Mouse (Mus musculus) C2C12 (cell line): ENCODE results near the gene Aimp1.

Experiments
- CTCF ChIP-seq: IDR thresholded peaks from one replicate; pipeline ENCODE4 v1.5.1; 2011; ENCODE audit not compliant: control insufficient read depth, insufficient read depth, insufficient read length
- USF1 ChIP-seq: IDR thresholded peaks from one replicate; pipeline ENCODE4 v1.6.1; 2011; ENCODE audit warnings: low read depth, mild to moderate bottlenecking, control low read depth, moderate library complexity

DNA sequence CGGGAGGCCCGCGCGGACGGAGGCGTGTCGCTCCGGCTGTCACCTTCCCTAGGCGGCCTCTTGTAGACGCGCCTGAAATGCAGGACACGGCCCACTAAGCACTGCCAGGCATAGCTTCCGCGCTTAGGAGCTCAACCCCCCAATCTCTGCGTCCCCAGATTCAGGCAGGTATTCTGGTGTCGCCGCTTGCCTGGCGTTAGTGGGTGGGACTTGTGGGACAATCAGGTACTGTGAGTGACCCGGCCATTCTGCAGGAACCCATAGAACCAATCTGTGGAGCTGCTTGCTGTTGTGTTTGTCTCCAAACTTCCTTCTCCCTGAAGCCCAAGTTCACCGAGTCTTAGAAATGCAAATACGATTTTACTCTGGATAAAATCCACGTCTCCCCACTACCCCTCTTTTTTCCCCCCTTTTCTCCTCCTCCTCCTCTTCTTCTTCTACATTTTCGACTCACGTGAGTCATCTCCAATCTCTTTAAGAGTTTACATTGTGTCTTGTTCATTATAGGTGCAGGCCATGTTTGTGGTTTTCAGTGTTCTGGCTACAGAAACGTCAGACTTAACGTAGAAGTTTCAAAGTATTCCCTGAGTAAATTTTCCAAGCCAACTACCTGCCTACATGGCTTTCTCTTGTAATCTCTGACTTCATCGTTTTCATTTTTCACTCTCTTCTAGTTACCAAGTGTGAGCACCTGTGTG, at the start of gene Aimp1:
- TF ChIP-seq USF1, result no peak
- TF ChIP-seq CTCF, result no peak
